Mouse (Mus musculus): Measurements from ENCODE around the gene Anp32e.
A peak's percentile ranks its signal among the peaks of the same experiment; 100 is the strongest.
"Not testable (repeated sequence)": the region's sequence is repeated elsewhere in the genome, so short reads cannot be mapped to it uniquely, and the experiment has no call there.

The Anp32e gene

DNA sequence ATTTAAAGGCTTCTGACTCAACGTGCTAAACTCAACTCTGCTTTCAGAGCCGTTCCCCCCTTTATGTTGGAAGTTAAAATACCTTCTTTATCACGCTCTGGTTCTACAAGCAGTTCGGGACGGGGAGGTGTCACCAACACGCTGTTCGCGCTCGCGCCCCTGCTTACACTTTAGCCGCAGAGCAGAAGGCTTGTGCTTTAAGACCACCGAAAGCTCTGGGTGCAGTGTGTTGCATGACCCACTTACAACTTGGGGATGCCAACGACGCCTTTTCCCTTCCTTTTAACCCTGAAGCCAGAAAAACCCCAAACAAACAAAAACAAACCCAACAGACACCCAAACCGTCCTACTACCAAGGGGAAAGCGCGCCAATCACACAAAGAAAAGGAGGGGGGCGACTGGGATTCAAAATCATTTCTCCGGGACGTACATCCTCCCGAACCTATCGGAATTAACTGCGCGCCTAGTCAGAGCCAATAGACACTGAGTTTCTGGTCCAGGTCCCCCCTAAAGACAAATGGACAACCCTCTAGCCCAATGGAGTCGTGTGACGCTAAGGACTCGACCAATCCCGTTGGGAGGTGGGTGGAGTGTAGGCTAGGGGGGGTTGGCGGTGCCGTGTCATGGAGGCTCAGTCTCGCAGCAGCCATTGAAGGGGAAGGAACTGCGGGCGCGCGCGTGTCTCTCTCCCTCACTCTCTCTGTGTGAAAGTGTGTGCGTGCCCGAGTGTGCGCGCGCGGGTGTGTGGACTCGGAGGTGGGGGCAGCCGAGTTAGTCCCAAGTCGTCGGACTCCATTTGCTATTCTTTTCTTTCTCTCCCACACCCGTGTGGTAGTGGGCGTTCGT is at the start of gene Anp32e:
TSS of gene Anp32e (plus strand) at position 589 of the 846 bp plus-strand sequence.
- peak; percentile 98 for DNase-seq

DNA sequence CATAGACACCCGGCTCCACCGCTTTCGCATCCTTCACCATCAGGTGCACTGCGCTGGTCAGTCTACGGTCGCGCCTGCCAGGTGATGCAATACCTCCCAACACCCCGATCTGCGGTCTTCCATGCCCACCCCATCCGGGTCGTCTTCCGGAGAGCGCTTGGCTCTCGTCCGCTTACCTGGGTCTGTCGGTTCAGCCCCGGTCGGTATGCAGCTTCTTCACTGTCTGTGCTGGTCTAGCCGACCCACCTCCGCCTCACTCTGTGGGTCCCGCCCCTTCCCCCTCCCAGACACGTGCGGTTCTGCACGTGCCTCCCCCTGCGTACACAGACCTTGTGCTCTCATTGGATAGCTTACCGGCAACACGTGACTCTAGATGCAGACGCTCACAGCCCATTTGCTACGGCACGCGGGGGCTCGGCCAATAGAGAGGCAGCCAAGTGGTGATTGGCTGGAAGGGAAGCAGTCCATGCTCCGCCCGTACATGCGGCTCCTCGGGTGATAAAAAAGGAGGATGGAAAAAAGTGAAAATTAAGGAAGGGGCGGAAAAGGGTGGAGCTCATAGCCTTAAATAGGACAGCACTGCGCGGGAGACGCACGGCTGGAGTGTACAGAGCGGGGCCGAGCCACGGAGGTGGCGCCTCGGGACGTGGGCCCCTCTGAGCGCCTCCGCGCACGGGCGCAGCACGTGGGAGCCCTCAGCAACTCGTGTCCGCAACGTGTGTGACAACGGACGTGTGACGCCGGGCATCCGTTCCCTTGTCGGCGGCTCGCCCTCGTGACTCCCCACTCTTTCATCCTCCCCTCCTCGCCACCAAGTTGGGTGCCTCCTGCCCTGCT is 46.8 kb upstream of the Anp32e start, which contains the start of gene Ciart:
TSS of gene Ciart (minus strand) at position 273 of the 837 bp plus-strand sequence.
- peak; percentile 96 to 97 for DNase-seq

DNA sequence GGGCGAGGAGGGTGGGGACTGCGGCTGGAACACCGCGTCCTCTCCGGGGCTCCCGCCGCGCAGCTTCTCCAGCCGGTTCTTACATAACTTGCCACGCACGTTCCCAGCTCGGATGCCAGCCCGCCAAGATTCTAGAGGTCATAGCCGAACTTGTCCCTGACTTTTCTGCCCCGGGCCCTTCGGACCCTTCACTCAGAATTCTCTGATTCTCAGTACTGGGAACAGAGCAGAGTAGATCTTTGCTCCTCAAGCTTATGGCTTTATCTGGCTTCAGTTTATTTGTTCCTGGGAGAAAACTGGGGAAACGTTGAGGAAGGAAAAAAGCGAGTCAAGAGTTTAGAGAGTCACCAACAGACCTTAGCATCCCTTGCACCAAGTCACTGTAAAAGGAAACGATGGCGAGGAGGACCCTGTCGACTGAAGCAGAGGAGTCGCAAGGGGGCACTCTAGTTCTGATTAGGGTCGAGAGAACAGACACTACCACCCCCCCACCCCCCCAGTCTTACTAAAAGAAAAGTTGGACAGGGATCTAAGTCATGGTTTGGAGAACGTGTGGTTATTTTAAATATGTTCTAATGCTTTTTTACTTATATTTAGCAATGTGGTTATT is 46.1 kb upstream of the Anp32e start:
- DNase-seq, result peak; percentile 74 to 85

DNA sequence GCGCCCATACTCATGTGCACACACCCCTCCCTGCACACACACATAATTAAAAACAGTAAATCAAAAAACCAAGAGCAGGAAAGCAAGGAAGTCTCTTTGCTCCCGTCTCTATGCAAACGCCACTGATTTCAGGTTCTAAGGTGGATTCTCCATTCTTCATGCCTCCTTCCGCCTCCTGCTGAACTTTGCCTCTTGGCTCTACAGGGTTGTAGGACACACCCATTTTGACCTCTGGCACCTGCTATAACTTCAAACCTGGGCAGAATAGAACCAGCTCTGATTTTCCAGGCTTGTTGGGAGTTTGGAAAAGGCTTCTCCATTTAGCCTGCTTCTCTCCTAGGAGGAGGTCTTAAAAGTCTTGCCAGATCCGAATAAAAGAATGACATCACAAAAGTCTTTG is 44.6 kb upstream of the Anp32e start:
- DNase-seq, result no peak

DNA sequence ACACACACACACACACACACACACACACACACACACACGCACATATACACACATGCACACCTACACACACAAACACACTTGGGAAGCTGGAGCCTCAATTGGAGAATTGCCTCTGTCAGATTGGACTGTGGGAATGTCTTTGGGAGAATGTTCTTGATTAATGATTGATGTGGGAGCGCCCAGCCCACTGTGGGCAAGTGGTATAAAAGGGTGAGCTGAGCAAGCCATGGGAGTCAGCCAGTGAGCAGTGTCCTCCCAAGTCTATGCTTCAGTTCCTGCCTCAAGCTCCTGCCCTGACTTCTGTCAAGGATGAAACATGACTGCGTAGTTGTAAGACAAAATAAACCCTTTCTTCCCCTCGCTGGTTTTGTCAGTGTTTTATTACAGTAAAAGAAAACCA is 41.5 kb upstream of the Anp32e start:
- DNase-seq, result no peak

DNA sequence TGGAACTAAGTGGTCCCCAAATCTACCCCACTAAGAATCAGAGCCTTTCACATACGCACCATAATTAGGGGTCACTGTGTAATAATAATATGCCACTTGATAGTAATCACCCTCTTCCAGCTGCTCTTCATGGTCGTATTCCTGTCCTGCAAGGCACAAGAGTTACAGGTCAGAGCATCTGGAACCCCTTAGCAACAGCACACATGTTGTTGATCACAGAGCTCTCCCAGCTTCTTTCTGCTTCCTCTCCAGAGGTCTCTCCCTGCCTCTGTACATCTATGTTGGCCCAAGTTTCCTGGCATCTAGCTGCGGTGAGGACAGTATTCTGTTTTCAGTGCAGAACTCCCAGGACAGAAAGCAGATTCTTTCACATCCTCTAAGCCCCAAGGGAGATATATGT is 39.4 kb upstream of the Anp32e start:
- DNase-seq, result no peak

DNA sequence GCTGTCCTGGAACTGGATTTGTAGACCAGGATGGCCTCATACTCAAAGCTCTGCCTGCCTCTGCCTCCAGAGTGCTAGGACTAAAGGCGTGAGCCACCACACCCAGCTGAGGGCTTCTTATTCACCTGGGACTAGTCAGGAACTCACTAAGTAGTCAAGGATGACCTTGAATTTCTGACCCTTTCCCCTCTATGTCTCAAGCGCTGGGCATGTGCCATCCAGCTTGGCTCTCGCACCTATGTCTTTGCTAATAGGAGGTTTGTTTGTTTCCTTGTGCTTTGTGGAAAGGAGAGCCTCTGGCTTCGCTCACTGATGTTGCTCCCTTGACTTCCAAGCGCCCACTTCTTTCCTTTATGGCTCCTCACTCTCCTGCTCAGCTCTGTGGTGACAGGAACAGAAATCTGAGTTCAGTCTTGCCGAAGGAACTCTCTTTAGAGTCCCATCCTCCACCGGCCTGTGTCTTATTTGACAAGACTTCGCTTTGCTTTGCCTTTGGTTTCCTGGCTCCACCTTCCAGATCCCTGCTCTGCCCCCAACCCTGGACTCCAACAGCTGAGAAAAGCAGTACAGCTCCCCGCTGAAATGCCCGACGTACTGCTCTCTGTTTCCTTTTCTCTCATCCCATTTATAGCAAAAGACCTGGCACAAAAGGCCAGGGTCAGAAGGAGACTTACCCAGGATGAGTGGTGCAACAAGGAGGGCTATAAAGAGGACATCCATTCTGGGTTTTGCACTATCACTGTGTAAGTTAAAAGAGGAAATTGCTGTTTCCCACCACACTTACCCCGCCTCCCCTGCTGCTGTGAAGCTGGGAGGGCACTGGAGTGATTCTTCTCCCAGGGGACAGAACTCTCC is 37.6 kb upstream of the Anp32e start, which contains the start of gene BC028528:
TSS of gene BC028528 (minus strand) at position 795 of the 855 bp plus-strand sequence.
- DNase-seq, result peak; percentile 69 to 74

DNA sequence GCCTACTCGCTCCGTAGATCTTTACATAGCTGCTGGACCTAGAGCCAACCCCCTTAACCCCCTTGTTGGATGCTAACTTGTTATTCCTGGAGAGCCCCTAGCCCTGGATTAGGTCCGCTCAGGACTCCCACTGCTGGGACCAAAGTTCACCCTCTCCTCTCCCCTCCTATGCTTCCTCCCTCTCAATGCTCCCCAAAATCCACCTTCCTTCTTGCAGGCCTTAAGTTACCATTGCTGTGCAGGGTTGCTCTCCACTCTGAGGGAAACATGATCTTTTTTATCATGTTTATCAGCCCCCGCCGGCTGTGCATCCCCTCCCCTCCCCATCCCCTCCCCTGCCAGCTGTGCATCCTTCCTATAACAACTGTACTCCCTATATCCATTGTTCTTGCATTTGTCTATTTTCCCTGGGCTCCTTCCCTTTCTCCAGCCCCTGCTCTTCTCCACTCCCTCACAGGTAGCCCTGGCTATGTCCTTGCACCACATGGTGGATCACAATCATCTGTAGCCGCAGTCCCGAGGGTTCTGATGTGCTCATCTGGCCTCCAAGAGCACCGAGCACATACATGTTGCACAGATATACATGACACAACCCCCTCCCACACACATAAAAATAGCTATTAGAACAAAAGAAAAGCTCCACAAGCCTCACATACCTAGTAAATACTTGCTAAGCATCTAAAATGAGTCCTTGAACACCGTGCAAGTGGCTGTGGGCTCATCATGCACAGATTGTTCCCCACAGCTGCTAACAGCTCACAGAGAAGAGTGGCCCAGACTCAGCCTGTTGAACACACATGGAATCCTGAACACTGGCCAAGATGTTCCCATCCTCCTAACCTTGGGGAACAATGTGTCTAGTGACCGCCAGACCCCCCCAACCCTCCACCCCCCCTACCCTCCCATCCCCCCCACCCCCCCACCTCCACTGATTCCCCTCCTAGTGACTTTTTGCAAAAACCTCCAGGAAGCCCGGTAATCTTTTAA is 36.7 kb upstream of the Anp32e start:
- DNase-seq, result peak in 1 of 2 experiments; percentile 51

DNA sequence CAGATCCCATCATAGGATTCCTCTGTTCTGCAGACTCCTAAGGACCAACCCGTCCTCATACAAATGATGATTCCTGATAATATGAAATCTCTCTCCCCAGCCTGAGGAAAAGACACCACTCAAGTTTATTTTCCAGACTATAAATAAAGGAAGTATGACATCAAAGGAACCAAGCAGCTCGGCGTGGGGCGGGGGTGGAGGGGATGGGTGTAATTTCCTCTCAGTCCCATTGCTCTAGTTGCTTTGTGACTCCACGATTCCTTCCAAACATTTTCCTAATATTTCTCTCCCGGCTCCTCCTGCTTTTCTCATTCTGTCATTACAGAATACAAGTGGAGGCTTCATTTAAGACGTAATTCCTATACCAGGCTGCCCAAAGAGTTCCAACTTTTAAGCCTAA is 35.9 kb upstream of the Anp32e start:
- DNase-seq, result peak in 1 of 2 experiments; percentile 61

DNA sequence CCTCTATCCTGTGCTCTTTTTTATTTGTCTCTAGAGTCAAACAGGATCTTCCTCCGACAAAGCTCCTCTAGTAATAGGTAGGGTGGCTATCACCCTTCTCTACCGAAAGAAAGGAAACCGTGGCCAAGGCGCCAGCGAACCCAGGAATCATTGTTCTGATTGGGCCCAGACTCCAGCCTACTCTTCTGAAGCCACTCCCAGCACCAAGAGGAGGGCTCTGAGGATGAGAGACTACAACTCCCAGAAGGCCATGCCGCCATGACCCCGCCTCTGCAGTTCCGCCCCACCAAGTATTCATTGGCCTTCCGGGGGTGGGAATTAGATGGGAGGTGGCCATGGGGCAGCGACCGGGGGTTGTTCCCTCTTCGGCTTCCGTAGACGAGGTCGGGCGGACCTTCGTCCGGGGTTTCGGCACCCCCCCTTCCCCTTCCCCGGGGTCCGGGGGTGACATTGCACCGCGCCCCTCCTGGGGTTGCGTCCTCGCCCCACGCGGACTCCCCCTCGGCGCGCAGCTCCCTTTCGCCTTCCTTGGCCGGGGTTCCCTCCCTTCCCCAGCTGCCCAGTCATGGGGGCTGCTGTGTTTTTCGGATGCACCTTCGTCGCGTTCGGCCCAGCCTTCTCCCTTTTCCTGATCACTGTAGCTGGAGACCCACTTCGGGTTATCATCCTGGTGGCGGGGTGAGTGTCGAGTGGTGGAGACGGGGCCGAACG is 35.3 kb upstream of the Anp32e start, which contains the start of gene Aph1a:
TSS of gene Aph1a (plus strand) at position 364 of the 711 bp plus-strand sequence.
- peak; percentile 99 for DNase-seq

DNA sequence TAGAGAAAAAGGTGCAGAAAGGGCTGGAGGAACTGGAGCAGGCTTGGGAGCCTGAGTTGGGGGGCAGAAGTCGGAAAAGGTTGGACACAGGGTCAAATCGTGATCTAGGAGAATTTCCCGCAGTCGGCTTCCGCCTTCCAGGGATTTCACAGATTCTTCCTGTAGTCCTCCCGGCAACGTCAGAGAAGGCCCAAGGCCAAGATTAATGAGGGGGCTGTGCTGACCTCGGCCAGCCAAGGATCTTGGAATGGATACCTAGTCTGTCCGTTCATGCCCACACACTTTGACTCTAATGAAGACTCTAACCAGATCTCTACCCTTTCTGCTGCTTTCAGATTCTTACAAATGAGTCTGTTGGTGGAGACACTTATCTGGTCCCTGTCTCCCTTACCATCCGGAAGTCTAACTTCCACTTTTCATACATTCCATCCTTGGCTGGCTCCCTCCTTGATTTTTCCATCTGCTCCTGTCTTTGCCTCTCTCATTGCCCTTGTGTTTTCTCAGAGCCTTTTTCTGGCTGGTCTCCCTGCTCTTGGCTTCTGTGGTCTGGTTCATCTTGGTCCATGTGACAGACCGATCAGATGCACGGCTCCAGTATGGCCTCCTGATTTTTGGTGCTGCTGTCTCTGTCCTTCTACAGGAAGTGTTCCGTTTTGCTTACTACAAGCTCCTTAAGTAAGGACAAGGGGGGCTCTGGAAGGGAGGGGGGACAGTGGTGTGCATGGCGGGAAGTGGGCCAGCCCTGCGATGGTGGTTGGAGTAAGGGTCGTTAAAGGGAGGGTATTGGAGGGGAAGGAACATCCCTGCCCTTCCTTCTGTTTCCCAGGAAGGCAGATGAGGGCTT is 34.5 kb upstream of the Anp32e start:
- peak; percentile 76 to 82 for DNase-seq

DNA sequence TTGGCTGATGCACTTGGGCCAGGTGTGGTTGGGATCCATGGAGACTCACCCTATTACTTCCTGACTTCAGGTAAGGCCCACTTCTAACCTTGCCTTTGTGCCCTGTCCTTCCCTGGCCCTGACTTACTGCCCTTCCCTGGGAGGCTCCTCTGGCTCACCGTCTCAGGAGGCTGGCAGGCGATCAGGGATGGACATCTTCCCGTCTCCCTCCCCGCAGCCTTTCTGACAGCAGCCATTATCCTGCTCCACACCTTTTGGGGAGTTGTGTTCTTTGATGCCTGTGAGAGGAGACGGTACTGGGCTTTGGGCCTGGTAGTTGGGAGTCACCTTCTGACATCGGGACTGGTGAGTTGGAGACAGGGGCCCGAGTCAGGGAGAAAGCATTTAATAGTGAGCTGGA is 33.5 kb upstream of the Anp32e start:
- not testable (repeated sequence) for DNase-seq

DNA sequence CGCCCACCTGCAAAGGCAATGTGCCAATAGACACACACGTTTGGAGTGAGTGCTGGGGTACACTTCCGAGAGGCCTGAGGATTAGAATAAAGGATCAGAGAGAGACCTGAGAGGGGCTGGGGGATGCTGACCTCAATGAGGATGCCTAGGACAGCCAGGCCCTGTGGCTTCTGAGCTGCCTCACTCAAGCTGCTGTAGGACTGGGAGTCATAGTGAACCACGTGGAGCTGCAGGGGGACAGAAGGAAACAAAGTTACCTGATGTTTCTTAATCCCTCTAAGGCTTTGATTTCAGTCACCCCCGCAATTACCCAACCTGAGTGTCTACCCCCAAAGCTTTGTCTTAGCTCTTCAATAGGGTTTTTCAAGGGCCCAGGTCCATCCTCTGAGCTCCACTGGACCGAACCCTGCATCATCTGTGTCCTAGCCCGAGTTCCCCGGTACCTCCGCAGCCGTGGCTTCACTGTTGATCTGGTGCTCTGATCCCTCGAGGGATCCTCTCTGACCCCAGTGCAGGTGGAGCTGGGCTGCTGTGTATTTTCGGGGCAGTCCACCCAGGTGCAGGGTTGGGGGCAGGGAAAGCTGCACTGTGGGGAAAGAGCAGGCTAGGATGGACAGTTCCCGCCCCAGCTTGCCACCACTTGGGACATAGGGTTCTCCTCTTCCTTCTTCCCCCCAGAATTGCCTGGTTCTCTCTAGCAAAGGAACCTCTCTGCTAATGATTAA is 29.1 kb upstream of the Anp32e start:
- no peak for DNase-seq

DNA sequence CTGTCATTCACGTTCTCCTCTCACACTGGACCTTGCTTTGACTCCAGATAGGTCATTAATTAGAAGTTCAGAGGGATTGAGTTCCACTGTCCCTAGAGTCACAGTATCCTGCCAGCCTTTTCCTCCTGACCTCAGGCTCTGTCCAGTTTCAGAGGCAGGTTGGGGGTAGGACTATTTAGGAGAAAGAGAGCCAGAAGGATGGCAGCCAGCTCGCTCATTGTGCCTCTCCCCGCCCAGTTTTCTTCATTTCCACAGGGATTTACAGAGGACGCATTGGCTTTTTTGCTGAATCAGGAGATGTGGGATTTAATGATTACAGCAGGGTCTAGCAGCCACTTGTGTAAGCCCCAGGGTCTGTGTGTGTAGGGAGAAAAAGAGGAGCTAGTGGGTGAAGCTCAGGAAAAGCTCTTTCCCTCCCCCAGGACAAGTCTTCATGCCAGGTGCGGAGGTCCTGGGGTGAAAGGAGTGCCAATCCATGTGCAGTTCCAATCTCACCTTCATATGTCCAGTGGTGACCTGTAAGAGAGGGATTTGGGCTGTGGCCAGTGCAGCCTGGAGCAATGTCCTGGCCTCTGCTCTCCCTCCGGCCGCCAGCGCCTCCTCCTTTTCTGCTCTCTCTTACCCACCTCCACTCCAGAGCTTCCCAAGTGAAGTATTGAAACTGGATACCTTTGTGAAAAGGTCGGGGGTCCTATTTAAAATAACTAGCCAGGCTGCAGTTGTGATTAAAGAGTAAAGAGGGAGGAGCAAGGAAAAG is 27.3 kb upstream of the Anp32e start:
- no peak for DNase-seq

DNA sequence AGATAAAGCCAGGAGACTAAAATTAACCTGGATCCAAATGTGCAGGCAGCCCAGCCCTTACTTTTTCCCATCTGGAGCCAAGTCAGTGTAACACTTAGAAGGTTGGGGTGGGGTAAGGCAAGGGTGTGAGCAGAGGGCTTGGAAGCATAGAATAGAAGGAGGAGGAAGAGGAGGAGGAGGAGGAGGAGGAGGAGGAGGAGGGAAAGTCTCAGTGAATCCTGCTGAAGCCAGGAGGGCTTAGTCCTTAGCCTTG is 26.7 kb upstream of the Anp32e start:
- no peak for DNase-seq

DNA sequence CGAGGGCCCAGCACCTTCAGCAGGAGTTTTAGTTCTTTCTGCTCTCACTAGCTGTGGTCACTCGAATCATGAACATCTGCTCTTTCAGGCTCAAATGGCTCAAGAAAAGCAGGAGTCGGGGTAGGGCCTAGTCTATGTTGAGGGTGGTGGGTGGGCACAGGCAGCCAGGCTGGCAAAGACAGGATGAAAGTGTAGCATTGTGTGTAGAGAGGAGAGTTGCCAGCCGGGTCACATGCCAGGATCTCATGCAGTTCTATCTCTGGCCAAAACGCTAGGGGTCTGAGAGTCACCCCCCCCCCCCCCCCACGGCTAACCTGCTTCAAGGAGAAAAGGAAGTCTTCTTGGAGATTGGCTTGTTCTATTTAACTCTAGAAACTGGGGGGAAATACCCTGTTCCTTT is 26.4 kb upstream of the Anp32e start:
- no peak for DNase-seq

DNA sequence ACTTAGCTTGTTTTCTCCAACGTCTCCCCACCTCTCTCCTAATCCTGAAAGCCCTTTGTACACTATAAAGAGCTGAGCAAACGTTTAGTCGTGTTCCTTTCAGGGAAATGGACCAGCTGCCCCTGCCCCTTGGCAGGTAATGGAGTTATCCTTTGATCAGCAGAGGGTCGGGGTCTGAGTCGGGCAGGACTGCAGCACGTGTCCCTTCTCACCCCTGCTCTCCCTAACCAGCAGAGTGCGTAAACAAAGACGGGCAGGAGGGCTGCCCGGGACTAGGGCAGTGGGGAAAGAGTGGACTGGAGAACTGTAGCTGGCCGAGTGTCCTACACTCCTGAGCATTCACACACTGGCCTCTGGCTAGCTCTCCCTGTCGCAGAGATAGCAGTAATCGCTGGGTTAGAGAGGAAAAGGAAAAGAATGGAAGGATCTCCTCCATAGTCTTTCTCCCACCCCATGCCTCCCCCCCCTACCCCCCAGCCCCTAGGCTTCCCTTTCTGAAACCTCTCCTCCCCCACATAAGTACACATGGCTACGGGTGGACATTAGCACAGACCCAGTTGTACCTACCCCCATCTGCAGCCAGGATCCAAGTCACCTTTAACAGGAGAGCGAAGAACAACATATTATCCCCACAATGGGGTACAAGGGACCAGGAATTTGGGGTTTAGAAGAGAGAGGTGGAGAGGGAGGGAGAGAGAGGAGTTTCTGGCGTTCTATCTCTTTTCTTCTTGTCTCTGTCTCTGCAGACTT is 25.1 kb upstream of the Anp32e start:
- DNase-seq, result no peak

Measured in lung, adult 18-20 months (tissue).